In genomic region chr1:192755685-192756606, GRCm38 (mm10) we compare ENCODE assay signal across 10 mouse cellular contexts. TPM values are rescaled to one million over a fixed set of nuclear protein-coding genes. Genes with fewer than 3 reads are reported as not detected.
A peak's percentile ranks its signal among the peaks of the same experiment; 100 is the strongest.
DNase-seq lines count a peak whose midpoint lies in the region; ATAC-seq and TF ChIP-seq lines count a peak whose summit lies in the region.
"Had no signal": no experiment of that assay in that cellular context is flagged by ENCODE, and none has a peak within 500 bp of the region (broad histone marks: within the 10 kb centered on the region; RNA-seq: fewer than 3 reads in every experiment).

No protein-coding gene starts in this region.

- peak; percentile 74 for ATAC-seq in midbrain, embryonic 15.5 days (replicated peaks)
- ATAC-seq in intestine, postnatal 0 days, result no peak
- no peak; the same call in 1 of the 2 replicates for ATAC-seq in intestine, embryonic 15.5 days

- H3K4me3 ChIP-seq in hindbrain, embryonic 10.5 days, result peak overlapping the region; percentile 20; the same call in 1 of the 2 replicates
- H3K4me3 ChIP-seq in midbrain, embryonic 15.5 days, result no peak overlapping the region
- no peak overlapping the region for H3K4me3 ChIP-seq in intestine, postnatal 0 days (ENCODE audit: low read depth, low read length)
- no peak overlapping the region for H3K4me3 ChIP-seq in intestine, embryonic 15.5 days (replicated peaks)
- H3K4me3 ChIP-seq: heart, embryonic 13.5 days had no signal

- TF ChIP-seq CTCF in brain, embryonic 14.5 days (IDR thresholded peaks at IDR 0.05; ENCODE audit: borderline replicate concordance, extremely low read depth, insufficient read depth, insufficient read length), result no peak
- no peak for TF ChIP-seq CTCF in intestine, postnatal 0 days (IDR thresholded peaks at IDR 0.05; ENCODE audit: low read depth)

- DNase-seq in MN1 (ENCODE audit: low spot score), result peak; percentile 65
- peak; percentile 94 for DNase-seq in brain, embryonic 14.5 days (ENCODE audit: low read depth)
- peak; percentile 36 for DNase-seq in hindbrain, embryonic 10.5 days (ENCODE audit: low spot score)
- DNase-seq in ovary, postnatal 36 days (ENCODE audit: low spot score), result no peak
- DNase-seq: liver; thymus, postnatal 14 days had no signal

- no peaks in the 10 kb centered on the region for H3K36me3 ChIP-seq in hindbrain, embryonic 10.5 days
- no peaks in the 10 kb centered on the region for H3K36me3 ChIP-seq in midbrain, embryonic 15.5 days (replicated peaks)
- H3K36me3 ChIP-seq in intestine, postnatal 0 days (ENCODE audit: control insufficient read depth, insufficient read depth), result no peaks in the 10 kb centered on the region
- H3K36me3 ChIP-seq in intestine, embryonic 15.5 days, result no peaks in the 10 kb centered on the region

- no peak overlapping the region for H3K9ac ChIP-seq in midbrain, embryonic 15.5 days
- H3K9ac ChIP-seq in intestine, postnatal 0 days (ENCODE audit: low read depth, low read length), result no peak overlapping the region
- no peak overlapping the region for H3K9ac ChIP-seq in intestine, embryonic 15.5 days
- H3K9ac ChIP-seq: heart, embryonic 13.5 days had no signal

- H3K9me3 ChIP-seq in hindbrain, embryonic 10.5 days, result no peaks in the 10 kb centered on the region
- no peaks in the 10 kb centered on the region for H3K9me3 ChIP-seq in midbrain, embryonic 15.5 days
- no peaks in the 10 kb centered on the region for H3K9me3 ChIP-seq in intestine, postnatal 0 days (ENCODE audit: control insufficient read depth)
- H3K9me3 ChIP-seq in intestine, embryonic 15.5 days, result no peaks in the 10 kb centered on the region
- H3K9me3 ChIP-seq: heart, embryonic 13.5 days had no signal

- H3K27me3 ChIP-seq in hindbrain, embryonic 10.5 days (ENCODE audit: insufficient read depth, poor library complexity, severe bottlenecking), result no peaks in the 10 kb centered on the region
- H3K27me3 ChIP-seq in midbrain, embryonic 15.5 days (replicated peaks), result no peaks in the 10 kb centered on the region
- no peaks in the 10 kb centered on the region for H3K27me3 ChIP-seq in intestine, postnatal 0 days (replicated peaks; ENCODE audit: control insufficient read depth, insufficient read depth, low read length)
- no peaks in the 10 kb centered on the region for H3K27me3 ChIP-seq in intestine, embryonic 15.5 days (replicated peaks)
- H3K27me3 ChIP-seq: heart, embryonic 13.5 days had no signal

- H3K4me1 ChIP-seq in hindbrain, embryonic 10.5 days (replicated peaks), result peaks cover 37% of the 10 kb centered on the region
- H3K4me1 ChIP-seq in midbrain, embryonic 15.5 days, result peaks cover 20% of the 10 kb centered on the region
- peaks cover 5% of the 10 kb centered on the region; the same call in 1 of the 2 replicates for H3K4me1 ChIP-seq in intestine, postnatal 0 days (replicated peaks; ENCODE audit: control insufficient read depth, insufficient read depth, low read length)
- peaks cover 6% of the 10 kb centered on the region for H3K4me1 ChIP-seq in intestine, embryonic 15.5 days (replicated peaks)

- 59% methylated on average over 13 of the region's 13 CpGs for WGBS in hindbrain, embryonic 10.5 days
- 33% methylated on average over 13 of the region's 13 CpGs for WGBS in midbrain, embryonic 15.5 days
- WGBS in intestine, postnatal 0 days, result 81% methylated on average over 13 of the region's 13 CpGs
- 66% methylated on average over 13 of the region's 13 CpGs for WGBS in intestine, embryonic 15.5 days

- 0 out of 2 replicates have a peak overlapping the region, but pooled peaks have one; percentile 4 for H3K4me2 ChIP-seq in midbrain, embryonic 15.5 days
- no peak overlapping the region for H3K4me2 ChIP-seq in intestine, postnatal 0 days (replicated peaks; ENCODE audit: low read depth)
- no peak overlapping the region for H3K4me2 ChIP-seq in intestine, embryonic 15.5 days (replicated peaks)
- H3K4me2 ChIP-seq: heart, embryonic 13.5 days had no signal

- peak overlapping the region; percentile 84 for H3K27ac ChIP-seq in hindbrain, embryonic 10.5 days
- peak overlapping the region; percentile 30 for H3K27ac ChIP-seq in midbrain, embryonic 15.5 days
- H3K27ac ChIP-seq in intestine, postnatal 0 days (ENCODE audit: low read depth, low read length), result no peak overlapping the region
- no peak overlapping the region for H3K27ac ChIP-seq in intestine, embryonic 15.5 days
- H3K27ac ChIP-seq: heart, embryonic 13.5 days had no signal

- TF ChIP-seq POLR2A in brain, embryonic 14.5 days (IDR thresholded peaks at IDR 0.05; ENCODE audit: borderline replicate concordance, extremely low read depth, insufficient read depth, insufficient read length, poor library complexity, severe bottlenecking), result no peak

RNA-seq across cellular contexts. Expression of gene Hhat, which starts 15.1 kb away (rescaled TPM):
- 3.8 TPM in 2 replicates for polyA plus RNA-seq in brain, embryonic 14.5 days (2012; rRNA removed)
- 8.1 and 8.9 TPM in 2 replicates for polyA plus RNA-seq in hindbrain, embryonic 10.5 days (2016; fragmentation: Nextera tagmentation; extraction: Ambion mirVana)
- polyA plus RNA-seq in midbrain, embryonic 15.5 days (2015; fragmentation: Nextera tagmentation; extraction: Ambion mirVana), result 3.4 and 3.9 TPM in 2 replicates
- 4.5 and 4.8 TPM in 2 replicates for polyA plus RNA-seq in intestine, postnatal 0 days (2015; fragmentation: Nextera tagmentation; extraction: Ambion mirVana)
- polyA plus RNA-seq in intestine, embryonic 15.5 days (2015; fragmentation: Nextera tagmentation; extraction: Ambion mirVana), result 9.2 and 9.7 TPM in 2 replicates

Comparison
In these comparisons a context has a peak if more than half of its experiments do, and no peak if none do; other contexts are left out.
1. H3K27ac ChIP-seq: peak in hindbrain, embryonic 10.5 days (single experiment) and midbrain, embryonic 15.5 days (single experiment); none in intestine, postnatal 0 days (single experiment) and intestine, embryonic 15.5 days (single experiment).